Mouse (Mus musculus) spleen, adult 12 weeks (tissue): ENCODE results near the gene Arhgap24.

Experiments
- DNase-seq: peaks from one replicate; pipeline ENCODE4 v3.0.0; 2022; ENCODE audit warnings: low spot score

Arhgap24 gene

GRCm38 (mm10) chr5:102744051-102744450, 262.9 kb downstream of the Arhgap24 start:
- DNase-seq, result no peak

GRCm38 (mm10) chr5:102748146-102748545, 267.0 kb downstream of the Arhgap24 start:
- DNase-seq, result no peak

- DNase-seq, result no peak
These were observed 267.8 kb downstream of the Arhgap24 start for GRCm38 (mm10) chr5:102749020-102749419.

- DNase-seq, result no peak
These were observed 269.5 kb downstream of the Arhgap24 start for GRCm38 (mm10) chr5:102750674-102751073.

GRCm38 (mm10) chr5:102751661-102752307, 270.6 kb downstream of the Arhgap24 start:
- no peak for DNase-seq

- DNase-seq, result no peak
These were observed 271.1 kb downstream of the Arhgap24 start for GRCm38 (mm10) chr5:102752308-102752663.

GRCm38 (mm10) chr5:102757040-102757439, 275.8 kb downstream of the Arhgap24 start:
- DNase-seq, result no peak

- DNase-seq, result no peak
These were observed 284.5 kb downstream of the Arhgap24 start for GRCm38 (mm10) chr5:102765694-102766093.

- no peak for DNase-seq
These were observed 285.3 kb downstream of the Arhgap24 start for GRCm38 (mm10) chr5:102766311-102767057.

GRCm38 (mm10) chr5:102767058-102767444, 285.9 kb downstream of the Arhgap24 start:
- no peak for DNase-seq

GRCm38 (mm10) chr5:102767822-102768221, 286.6 kb downstream of the Arhgap24 start:
- no peak for DNase-seq

- DNase-seq, result no peak
These were observed 287.3 kb downstream of the Arhgap24 start for GRCm38 (mm10) chr5:102768385-102769080.

- DNase-seq, result no peak
These were observed 289.4 kb downstream of the Arhgap24 start for GRCm38 (mm10) chr5:102770611-102771010.

- DNase-seq, result no peak
These were observed 293.3 kb downstream of the Arhgap24 start for GRCm38 (mm10) chr5:102774500-102774899.

- no peak for DNase-seq
These were observed 296.1 kb downstream of the Arhgap24 start for GRCm38 (mm10) chr5:102777255-102777654.

- DNase-seq, result peak; percentile 10
These were observed 296.7 kb downstream of the Arhgap24 start for GRCm38 (mm10) chr5:102777852-102778251.

- DNase-seq, result no peak
These were observed 297.1 kb downstream of the Arhgap24 start for GRCm38 (mm10) chr5:102778253-102778652.

GRCm38 (mm10) chr5:102783585-102783984, 302.4 kb downstream of the Arhgap24 start:
- no peak for DNase-seq

GRCm38 (mm10) chr5:102786123-102786522, 304.9 kb downstream of the Arhgap24 start:
- no peak for DNase-seq

- DNase-seq, result no peak
These were observed 307.2 kb downstream of the Arhgap24 start for GRCm38 (mm10) chr5:102788437-102788836.

- no peak for DNase-seq
These were observed 310.1 kb downstream of the Arhgap24 start for GRCm38 (mm10) chr5:102791273-102791672.

- DNase-seq, result no peak
These were observed 312.3 kb downstream of the Arhgap24 start for GRCm38 (mm10) chr5:102793536-102793935.

GRCm38 (mm10) chr5:102801469-102801868, 320.3 kb downstream of the Arhgap24 start:
- DNase-seq, result no peak
